Mouse (Mus musculus) adrenal gland, adult (tissue): ENCODE measurements around the gene Rnf121.

Experiments used
- DNase-seq, 2 experiments: peaks; one replicate each; pipeline ENCODE4 v3.0.0; 2022 to 2023; ENCODE audit warnings: low spot score in 1 of 2; ENCODE audit not compliant: inconsistent age in 2 of 2

Gene Rnf121

DNA sequence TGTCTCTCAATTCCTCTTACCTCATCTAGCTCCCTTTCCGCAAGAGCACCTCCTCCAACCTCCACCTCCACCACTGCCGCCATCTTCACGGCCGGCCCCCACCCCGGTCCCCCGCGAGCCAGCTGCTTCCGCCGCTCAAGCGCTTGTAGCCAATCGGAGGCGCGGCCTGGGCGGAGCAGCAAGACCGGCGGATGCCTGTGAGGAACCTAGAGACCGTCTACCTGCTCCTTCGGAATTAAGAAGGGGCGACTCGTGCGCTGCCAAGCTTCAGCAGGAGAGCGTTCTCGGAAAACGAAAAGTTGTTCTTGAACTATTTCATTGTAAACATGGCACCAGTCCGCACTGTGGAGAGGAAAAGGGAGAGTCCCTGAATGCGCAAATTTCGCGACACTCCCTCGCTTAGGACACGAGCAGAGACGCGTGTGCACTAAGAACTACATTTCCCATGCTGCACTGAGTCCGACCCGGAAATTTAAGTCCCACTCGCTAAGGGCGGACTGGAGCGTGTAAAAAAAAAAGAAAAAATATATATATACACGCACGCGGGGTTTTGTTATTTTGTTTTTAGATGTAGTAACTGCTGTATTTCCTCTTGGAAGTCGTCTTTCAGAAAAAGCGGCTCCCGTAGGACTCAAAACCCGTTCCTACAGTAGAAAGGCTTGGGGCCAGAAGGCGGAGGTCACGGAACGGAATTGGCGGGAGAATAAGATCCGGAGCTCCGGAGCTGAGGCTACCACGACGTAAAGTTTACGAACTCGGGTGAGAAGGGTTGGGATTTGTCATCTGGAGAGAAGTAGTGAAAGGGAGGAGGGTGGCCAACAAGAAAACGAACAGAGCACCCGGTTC, at the start of gene Rnf121, which contains the start of the genes Xndc1 and Xntrpc:
Gene Rnf121 (minus strand): TSS at position 424 of the 846 bp plus-strand sequence.
Gene Xndc1 (plus strand): TSS at position 466 of the 846 bp plus-strand sequence.
Gene Xntrpc (plus strand): TSS at position 668 of the 846 bp plus-strand sequence.
- DNase-seq: peak; percentile 94 to 98

DNA sequence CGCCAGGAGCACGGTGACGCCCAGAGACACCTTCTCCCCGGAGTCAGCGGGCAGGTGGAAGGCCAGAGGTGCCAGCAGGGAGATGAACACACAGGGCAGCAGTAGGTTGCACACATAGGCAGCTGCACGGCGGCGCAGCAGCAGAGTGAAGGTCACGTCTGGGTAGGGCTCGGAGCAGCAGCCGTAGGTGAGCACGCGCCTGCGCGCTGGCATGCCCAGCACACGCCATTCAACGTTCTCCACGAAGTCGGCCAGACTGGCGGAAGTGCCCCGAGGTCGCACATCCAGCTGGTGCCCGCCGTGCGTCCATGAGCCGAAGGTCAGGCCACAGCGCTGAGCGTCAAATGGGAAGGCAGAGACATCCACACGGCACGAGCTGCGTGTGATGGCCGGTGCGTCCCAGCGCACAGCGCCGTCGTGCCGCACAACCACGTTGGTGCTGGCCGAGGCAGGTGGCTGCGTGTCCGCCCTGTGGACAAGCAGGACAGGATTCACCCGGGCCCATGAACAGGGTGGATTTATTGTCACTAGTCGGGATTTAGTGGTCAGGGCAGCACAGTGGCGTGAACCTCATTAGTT, 48.0 kb upstream of the Rnf121 start:
- DNase-seq: peak in 1 of 2 experiments; percentile 29

DNA sequence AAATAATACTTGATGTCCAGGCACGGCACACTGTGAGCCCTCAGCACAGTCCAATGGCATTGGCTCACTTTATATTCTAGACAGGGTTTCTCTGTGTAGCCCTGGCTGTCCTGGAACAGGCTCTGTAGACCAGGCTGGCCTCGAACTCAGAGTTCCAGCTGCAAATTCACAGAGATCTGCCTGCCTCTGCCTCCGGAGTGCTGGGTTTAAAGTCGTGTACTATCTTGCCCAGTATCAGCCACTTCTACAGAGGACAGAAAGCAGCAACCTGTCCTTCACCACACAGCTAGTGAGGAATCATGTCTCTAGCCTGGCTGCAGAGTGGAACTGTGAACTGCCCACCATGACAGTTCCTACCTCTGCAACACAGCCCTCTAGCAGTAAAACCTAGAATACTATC, 44.5 kb upstream of the Rnf121 start:
- DNase-seq: no peak

DNA sequence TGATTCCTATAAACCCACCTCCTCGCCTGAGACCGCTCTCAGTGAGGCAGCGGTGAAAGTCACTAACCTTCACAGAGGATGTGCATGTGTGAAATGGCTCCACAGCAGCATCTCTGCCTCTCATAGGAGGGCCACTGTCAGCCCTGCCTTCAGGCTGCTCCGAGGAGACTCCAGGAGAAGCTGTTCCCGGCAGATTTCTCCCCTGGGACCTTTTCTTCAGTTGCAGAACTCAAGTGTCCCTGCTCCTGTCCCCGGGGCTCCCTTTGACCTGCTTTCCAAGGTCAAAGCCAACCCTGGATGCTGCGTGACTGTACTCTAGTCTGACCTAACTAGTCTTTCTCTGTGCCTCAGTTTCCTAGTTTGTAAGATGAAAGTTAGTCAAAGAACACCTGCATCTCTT, 43.9 kb upstream of the Rnf121 start, which contains the start of gene Art5:
Gene Art5 (minus strand): TSS at position 319 of the 400 bp plus-strand sequence.
- DNase-seq: no peak

DNA sequence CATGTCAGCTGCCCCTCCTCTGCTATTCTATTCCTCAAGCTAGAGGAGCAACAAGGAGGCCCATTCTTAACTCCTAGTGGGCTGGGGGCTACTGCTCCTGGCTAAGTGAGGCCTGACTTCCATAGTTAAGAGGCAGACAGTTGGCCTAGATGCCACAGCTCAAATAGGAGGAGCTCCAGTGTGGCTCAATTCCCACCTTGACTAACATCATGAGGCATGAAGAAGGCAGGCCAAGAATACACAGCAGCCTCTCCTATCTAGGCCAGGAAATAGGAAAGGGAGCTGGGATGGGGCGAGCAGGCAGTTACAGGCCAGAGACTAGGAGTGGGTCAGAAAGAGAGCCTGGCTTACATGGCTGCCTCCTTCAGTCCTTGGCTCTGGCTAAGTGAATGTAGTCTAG, 42.9 kb upstream of the Rnf121 start:
- no peak for DNase-seq

DNA sequence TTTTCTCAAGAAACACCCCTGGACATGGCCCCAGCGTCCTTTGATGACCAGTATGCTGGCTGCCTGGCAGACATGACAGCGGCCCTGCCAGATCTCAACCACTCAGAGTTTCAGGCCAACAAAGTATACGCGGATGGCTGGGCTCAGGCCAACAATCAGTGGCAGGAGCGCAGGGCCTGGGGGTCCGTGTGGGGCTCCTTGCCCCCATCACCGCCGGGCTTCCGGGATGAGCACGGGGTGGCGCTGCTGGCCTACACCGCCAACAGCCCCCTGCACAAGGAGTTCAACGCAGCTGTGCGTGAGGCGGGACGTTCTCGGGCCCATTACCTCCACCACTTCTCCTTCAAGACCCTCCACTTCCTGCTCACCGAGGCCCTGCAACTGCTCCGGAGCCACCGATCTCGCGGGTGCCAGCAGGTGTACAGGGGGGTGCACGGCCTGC, 41.5 kb upstream of the Rnf121 start:
- peak in 1 of 2 experiments; percentile 39 for DNase-seq

DNA sequence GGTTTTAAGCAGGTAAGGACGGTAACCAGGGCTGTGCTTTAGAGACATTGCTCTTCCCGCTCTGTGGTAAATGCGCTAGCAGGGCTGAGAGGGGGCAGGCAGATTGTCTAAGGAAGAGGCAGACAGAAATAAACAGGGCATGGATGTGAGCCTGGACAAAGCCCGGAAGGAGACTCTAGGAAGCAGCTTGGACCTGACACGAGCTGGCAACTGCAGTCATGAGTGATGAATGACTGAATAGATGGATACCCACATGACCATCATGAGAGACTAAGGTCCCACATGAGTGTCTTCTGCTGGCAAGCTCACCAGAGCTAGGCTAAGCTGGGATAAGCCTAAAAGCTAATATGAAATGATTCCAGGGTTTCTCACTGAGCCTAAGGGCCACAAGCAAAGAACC, 38.9 kb upstream of the Rnf121 start:
- DNase-seq: no peak

DNA sequence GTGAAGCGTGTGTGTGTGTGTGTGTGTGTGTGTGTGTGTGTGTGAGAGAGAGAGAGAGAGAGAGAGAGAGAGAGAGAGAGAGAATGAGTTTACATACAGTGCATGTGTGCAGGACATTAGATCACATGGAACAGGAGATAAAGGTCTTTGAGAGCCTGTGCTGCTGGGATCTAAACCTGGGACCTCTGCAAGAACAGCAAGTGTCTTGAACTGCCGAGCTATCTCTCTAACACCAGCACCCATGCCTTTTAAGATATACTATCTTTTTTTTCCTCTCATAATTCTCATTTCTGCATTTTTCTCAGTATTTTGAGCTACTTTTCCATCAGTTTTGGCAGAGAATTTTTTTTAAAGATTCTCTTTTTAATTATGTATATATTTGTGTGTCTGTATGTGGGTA, 38.3 kb upstream of the Rnf121 start:
- no peak for DNase-seq

DNA sequence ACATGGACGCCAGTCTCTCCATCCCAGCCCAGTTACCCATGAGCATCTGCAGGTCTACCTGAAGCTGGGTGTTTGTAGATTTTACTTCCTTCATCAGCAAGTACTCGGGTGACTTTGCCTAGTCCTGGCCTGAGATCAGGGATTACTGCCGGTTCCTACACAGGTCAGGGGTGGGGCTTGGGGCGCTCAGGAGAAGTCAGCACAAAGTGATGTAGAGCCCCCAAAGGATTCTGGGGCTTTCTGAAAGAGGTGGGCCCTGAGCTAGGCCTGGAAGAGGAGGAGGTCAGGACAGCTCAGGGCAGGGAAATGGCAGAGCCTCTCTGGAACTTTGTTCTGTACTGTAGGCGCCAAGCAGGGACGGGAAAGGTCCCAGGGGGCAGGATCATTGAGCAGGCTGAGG, 37.4 kb upstream of the Rnf121 start:
- DNase-seq: no peak

DNA sequence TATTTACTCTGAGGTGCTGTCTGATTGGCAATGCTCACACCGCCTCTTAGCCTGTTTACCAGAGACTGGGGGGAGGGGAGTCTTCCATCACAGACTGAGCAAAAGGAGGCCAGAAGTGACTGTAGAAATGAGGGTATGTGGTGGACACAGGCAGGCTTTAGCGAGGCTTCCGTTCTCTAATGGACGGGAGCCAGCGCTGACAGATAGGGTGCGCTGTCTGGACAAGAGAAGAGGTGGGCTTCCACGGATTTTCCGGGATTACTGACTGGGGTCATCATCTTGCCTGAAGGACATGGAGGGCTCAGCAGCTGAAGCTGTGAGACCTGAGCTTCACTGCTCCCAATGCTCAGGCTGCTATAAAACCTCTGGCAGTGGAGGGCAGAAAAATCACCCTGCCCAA, 37.0 kb upstream of the Rnf121 start:
- no peak for DNase-seq

DNA sequence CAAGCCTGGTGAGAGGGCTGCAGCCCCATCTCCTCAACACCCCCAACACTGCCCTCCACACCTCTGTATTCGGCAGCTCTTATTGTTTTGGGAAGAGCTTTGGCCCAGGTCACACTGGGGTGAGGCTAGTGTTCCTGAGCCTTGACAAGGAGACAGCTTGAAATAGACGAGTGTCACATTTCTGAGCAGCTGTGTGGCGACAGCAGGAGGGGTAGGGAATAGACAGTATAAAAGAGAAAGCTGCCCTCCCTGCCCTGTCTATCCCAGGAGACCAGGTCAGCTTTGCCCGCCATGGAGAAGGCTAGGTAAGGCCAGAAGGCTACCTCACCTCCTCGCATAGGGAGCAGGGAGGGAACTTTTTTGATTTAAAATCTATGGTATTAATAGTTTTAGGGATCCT, 36.2 kb upstream of the Rnf121 start, which contains the start of gene Art1:
Gene Art1 (plus strand): TSS at position 257 of the 400 bp plus-strand sequence.
- no peak for DNase-seq

DNA sequence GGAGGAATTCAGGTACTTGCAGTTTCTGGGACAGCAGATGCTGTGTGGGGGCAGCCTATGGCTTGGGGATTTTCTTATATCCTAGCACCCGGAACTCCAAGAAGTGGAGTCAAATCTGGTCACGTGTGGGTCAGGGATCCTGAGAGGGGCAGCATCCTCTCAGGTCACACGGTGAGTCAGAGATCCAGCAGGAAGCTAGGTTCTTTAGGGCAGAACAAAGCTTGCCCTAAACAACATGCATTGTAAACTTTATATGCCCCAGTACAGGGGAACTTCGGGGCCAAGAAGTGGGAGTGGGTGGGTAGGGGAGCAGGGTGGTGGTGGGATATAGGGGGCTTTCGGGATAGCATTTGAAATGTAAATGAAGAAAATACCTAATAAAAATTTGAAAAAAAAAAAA, 35.6 kb upstream of the Rnf121 start:
- DNase-seq: no peak

DNA sequence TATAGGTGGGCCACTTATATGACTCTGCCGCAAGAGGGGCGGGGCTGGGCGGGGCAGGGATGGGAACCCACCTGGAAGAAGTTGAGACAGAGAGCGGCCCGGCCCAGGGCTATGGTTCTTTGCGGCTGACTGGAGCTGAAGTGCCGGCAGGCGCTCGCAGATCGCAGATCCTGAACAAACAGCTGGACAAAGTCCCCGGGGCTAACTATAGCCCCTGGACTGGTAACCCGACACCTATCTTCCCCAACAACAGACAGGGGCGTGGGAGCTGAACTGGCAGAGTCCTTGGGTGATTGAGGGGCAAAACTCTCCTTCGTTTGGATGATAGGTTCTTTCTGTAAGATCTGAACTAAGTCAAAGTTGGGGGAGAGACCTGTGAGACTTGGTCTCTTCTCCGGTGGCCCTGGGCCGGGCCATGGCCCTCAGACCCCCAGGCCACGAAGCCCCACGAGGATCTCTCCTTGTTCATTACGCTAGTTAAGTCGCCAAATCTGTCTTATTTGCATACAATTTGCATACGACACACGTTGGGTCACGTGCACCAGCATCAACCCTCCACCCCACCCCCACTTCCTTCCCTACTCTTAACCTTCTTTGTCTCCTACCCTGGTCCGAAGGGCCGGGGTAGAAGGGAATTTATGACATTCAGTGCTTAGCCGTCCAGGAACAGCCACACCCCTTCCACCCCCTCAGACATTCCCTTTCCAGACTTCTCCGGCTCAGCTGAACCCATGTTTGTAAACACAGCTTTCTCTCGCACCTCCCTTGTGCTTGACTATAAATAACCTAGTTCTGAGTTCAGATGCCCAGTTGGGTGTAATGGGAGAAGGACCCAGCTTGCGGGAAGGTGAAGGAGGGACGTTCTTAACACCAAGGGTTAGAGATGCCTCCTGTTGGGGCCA, 34.7 kb upstream of the Rnf121 start:
- DNase-seq: no peak

DNA sequence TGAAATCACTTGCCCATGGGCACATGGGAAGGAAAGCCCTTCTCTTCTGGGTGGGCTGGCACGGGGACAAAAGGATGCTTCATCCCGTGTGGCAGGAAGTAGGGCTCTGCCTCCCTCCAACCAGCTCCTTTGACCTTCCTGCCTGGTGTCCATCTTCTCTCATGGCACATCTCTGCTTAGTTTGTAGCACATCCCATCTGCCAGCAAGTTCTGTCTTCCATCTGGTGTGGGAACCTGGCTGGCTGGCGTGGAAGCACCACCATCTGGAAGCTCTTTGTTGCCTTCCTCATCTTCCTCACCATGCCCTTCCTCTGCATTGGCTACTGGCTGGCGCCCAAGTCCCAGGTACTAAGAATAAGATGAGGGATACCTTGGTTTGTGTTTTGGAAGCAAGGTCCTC, 22.1 kb upstream of the Rnf121 start:
- DNase-seq: no peak

DNA sequence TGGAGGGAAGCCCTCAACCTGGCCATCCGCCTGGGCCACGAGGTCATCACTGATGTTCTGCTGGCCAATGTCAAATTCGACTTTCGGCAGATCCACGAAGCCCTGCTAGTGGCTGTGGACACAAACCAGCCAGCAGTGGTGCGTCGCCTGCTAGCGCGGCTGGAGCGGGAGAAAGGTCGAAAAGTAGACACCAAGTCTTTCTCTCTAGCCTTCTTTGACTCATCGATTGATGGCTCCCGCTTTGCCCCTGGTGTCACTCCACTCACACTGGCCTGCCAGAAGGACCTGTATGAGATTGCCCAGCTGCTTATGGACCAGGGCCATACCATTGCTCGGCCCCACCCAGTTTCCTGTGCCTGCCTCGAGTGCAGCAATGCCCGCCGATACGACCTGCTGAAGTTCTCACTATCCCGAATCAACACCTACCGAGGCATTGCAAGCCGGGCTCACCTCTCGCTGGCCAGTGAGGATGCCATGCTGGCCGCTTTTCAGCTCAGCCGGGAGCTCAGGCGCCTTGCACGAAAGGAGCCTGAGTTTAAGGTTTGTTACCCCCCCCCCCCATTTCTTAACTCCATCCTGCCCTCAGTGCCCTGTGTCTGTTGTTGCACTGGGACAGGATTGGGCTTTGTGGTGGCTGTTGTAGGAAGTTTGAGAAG, 18.9 kb upstream of the Rnf121 start:
- DNase-seq: no peak

DNA sequence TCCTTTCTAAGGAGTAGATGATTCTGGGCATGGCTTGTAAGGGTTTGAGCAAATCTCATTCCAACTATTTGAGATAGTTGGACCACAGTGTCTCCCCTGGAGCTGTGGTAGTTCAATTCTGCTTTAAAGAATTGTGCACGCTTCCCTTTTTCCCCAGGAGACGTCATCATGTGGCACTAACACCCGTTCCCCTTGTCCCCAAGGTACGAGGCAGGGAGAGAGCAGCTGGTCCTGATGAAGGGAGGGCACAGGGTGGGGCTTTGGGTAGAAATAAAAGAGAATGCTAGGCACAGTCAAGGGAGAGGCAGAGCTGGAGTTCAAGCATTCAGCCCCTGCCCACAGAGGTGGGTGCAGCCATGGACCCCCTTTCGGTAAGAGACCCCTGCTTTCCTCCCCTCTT, 17.5 kb upstream of the Rnf121 start, which contains the start of gene Trpc2:
Gene Trpc2 (plus strand): TSS at position 301 of the 400 bp plus-strand sequence.
- DNase-seq: no peak

DNA sequence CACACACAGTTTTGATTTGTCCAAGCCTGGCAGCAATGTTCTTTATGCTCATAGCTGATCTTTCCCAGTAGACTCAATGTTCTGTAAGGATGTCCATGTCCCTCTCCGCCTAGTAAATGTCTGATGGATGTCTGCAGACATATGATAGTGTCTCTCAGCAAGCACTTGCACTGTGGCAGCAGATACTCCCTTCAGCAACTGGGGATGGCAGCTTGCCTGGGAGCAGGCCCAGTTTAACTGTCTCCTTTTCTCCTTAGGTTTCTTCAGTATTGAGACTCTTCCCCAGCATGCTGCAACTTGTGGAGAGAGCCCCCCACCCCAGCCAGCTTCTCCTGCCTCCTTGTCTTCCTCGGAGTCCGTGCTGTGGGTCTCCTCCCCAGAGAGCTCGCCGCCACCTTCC, 16.5 kb upstream of the Rnf121 start:
- DNase-seq: no peak

DNA sequence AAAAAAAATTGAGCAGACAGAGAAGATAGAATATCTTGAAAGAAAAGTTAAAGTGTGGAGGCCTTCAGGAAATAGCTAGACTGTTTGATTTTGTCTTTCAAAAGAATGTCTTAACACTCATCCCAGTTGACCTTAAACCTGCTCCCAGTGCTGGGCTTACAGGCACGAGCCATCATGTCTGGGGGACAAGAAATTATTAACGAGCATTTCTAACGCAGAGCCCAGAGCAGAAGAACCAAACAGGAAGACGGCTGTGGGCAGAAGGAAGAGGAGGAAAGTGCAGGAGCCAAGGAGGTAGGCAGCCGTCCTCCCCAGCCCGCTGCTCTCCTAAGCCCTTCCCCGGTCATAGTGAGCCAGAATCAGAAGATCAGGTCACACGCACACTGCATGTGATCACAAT, 15.0 kb upstream of the Rnf121 start:
- DNase-seq: no peak

DNA sequence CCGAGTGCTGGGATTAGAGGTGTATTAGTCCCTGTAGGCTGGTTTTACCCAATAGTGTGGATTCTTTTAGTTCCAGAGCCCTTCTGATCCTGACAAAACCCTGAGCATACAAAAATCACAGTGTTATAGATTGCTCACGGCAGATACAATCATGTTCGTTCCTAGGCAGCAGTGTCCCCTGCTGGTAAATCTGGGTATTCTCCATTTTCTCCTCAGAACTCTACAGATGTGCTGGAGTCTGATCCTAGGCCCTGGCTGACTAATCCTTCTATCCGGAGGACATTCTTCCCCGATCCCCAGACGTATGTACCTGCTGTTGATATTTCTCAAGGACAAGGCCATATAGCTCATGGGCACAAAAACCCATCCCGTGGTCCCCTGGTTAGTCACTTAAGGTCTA, 13.2 kb upstream of the Rnf121 start:
- DNase-seq: peak in 1 of 2 experiments; percentile 73

DNA sequence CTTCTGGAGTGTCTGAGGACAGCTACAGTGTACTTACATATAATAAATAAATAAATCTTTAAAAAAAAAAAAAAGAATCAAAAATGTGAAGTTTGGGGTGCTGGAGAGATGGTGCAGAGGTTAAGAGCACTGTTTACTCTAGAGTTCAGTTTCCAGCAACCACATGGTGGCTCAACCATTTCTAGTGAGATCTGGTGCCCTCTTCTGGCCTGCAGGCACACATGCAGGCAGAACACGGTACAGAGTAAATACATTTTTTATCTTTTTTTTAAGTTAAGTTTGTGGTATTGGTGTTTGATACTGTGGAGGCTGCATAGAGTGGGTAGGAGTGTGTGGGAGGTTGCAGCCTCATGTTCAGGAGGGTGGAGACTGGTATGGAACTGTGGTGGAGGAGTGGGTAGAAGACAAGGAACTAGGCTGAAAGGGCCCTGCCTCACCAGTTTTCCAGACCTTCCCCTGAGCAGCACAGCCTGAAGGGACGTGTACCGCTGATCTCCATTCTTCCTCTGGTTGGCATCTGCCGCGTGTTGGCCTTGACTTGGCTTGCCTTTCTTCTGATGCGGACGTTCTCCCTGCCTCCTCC, 11.5 kb upstream of the Rnf121 start:
- DNase-seq: peak in 1 of 2 experiments; percentile 66
